Comparison of ENCODE assay signal across 12 mouse cellular contexts in genomic region chr9:101282651-101283050, GRCm38 (mm10).
"Had no signal": no experiment of that assay in that cellular context is flagged by ENCODE, and none has a peak within 500 bp of the region (broad histone marks: within the 10 kb centered on the region; RNA-seq: fewer than 3 reads in every experiment).

No protein-coding gene starts in this region.

- H3K27me3 ChIP-seq: limb, embryonic 12.5 days; lung, embryonic 15.5 days; megakaryocyte, embryonic 14.5 days; midbrain, embryonic 15.5 days; neural tube, embryonic 12.5 days had no signal

- ATAC-seq: inflammation-experienced regulatory T-cells, adult 6 months; midbrain, embryonic 15.5 days had no signal

- H3K9me3 ChIP-seq: limb, embryonic 12.5 days; lung, embryonic 15.5 days; megakaryocyte, embryonic 14.5 days; midbrain, embryonic 15.5 days; neural tube, embryonic 12.5 days had no signal

- H3K36me3 ChIP-seq: limb, embryonic 12.5 days; lung, embryonic 15.5 days; midbrain, embryonic 15.5 days; neural tube, embryonic 12.5 days had no signal

- H3K27ac ChIP-seq: layer of hippocampus, adult 2 months; limb, embryonic 12.5 days; lung, embryonic 15.5 days; macrophage; midbrain, embryonic 15.5 days; neural tube, embryonic 12.5 days; stomach, postnatal 0 days had no signal

- H3K9ac ChIP-seq: limb, embryonic 12.5 days; lung, embryonic 15.5 days; midbrain, embryonic 15.5 days; neural tube, embryonic 12.5 days had no signal

- H3K4me3 ChIP-seq: layer of hippocampus, adult 2 months; limb, embryonic 12.5 days; lung, embryonic 15.5 days; megakaryocyte, embryonic 14.5 days; midbrain, embryonic 15.5 days; neural tube, embryonic 12.5 days had no signal

- H3K4me1 ChIP-seq: limb, embryonic 12.5 days; lung, embryonic 15.5 days; megakaryocyte, embryonic 14.5 days; midbrain, embryonic 15.5 days; neural tube, embryonic 12.5 days had no signal

- H3K4me2 ChIP-seq: limb, embryonic 12.5 days; liver, embryonic 11.5 days; lung, embryonic 15.5 days; midbrain, embryonic 11.5 days; midbrain, embryonic 15.5 days; neural tube, embryonic 12.5 days had no signal

- DNase-seq: lung, postnatal 14 days had no signal
